ENCODE assay signal across 9 mouse cellular contexts in the genomic region with DNA sequence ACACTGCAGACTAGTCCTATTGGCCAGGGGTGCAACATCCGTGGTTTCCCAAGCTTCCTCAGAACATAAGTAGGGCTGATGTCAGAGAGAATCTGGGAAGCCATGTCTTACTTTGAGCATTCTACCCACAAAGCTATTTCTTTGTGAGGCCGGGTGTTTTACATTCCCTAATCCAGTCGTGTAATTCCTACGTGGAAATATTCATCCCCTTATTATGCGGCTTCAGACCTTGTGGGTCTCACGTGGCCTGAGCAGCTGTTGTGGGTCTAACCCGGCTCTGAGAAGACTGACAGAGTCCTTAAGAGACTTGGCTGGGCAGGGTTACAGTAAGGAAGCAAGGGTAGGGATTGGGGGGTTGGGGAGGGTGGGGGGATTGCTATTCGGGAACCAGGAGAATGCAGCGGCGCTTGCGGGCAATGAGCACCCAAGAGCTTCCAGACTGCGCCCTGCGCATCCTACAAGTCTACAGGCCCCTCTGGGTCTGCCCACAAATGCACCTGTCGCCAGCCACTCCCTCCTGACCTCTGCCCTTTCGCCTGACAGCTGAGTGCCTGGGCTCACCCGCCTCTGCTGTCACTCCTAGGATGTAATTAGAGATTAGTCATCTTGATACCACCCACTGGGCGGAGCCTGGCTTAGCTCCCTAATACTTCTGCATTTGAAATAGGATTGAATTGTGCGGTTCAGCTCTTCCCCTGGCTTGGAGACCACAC. TPM values are rescaled to one million over a fixed set of nuclear protein-coding genes. Genes with fewer than 3 reads are reported as not detected.
DNase-seq lines count a peak whose midpoint lies in the region; ATAC-seq and TF ChIP-seq lines count a peak whose summit lies in the region.
"Had no signal": no experiment of that assay in that cellular context is flagged by ENCODE, and none has a peak within 500 bp of the region (broad histone marks: within the 10 kb centered on the region; RNA-seq: fewer than 3 reads in every experiment).

No protein-coding gene starts in this region.

- peaks cover 14% of the 10 kb centered on the region for H3K4me1 ChIP-seq in forebrain, embryonic 10.5 days
- H3K4me1 ChIP-seq in intestine, postnatal 0 days (replicated peaks; ENCODE audit: control insufficient read depth, insufficient read depth, low read length) = no peaks in the 10 kb centered on the region
- peaks cover 10% of the 10 kb centered on the region for H3K4me1 ChIP-seq in neural tube, embryonic 13.5 days (replicated peaks)

- no peak overlapping the region for H3K27ac ChIP-seq in forebrain, embryonic 10.5 days
- H3K27ac ChIP-seq in intestine, postnatal 0 days (ENCODE audit: low read depth, low read length) = no peak overlapping the region
- no peak overlapping the region for H3K27ac ChIP-seq in neural tube, embryonic 13.5 days (replicated peaks)

- H3K9me3 ChIP-seq in forebrain, embryonic 10.5 days = peaks cover 6% of the 10 kb centered on the region; the same call in 1 of the 2 replicates
- no peaks in the 10 kb centered on the region for H3K9me3 ChIP-seq in intestine, postnatal 0 days (ENCODE audit: control insufficient read depth)
- H3K9me3 ChIP-seq in neural tube, embryonic 13.5 days = 0 out of 2 replicates have a peak, but pooled peaks cover 3% of the 10 kb centered on the region

- no peak for TF ChIP-seq CTCF in intestine, postnatal 0 days (IDR thresholded peaks at IDR 0.05; ENCODE audit: low read depth)

- H3K27me3 ChIP-seq in forebrain, embryonic 10.5 days (ENCODE audit: poor library complexity, severe bottlenecking) = peaks cover 17% of the 10 kb centered on the region; the same call in 1 of the 2 replicates
- no peaks in the 10 kb centered on the region for H3K27me3 ChIP-seq in intestine, postnatal 0 days (replicated peaks; ENCODE audit: control insufficient read depth, insufficient read depth, low read length)
- no peaks in the 10 kb centered on the region for H3K27me3 ChIP-seq in neural tube, embryonic 13.5 days

- peak overlapping the region; percentile 51 for H3K4me2 ChIP-seq in intestine, postnatal 0 days (replicated peaks; ENCODE audit: low read depth)
- peak overlapping the region; percentile 40 for H3K4me2 ChIP-seq in neural tube, embryonic 13.5 days

- peak overlapping the region; percentile 29 for H3K4me3 ChIP-seq in forebrain, embryonic 10.5 days
- peak overlapping the region; percentile 13; the same call in 1 of the 2 replicates for H3K4me3 ChIP-seq in intestine, postnatal 0 days (ENCODE audit: low read depth, low read length)
- H3K4me3 ChIP-seq in neural tube, embryonic 13.5 days = no peak overlapping the region

- H3K36me3 ChIP-seq in forebrain, embryonic 10.5 days (replicated peaks) = no peaks in the 10 kb centered on the region
- H3K36me3 ChIP-seq in intestine, postnatal 0 days (ENCODE audit: control insufficient read depth, insufficient read depth) = no peaks in the 10 kb centered on the region
- no peaks in the 10 kb centered on the region for H3K36me3 ChIP-seq in neural tube, embryonic 13.5 days

- DNase-seq in right cerebral cortex, adult 2 months (ENCODE audit: low spot score in 2 of 2) = peak; percentile 26 to 37
- no peak for DNase-seq in right cerebral cortex, postnatal 25 days
- DNase-seq in forebrain, embryonic 10.5 days (ENCODE audit: extremely low spot score, low spot score) = peak; percentile 36
- DNase-seq in layer of hippocampus, postnatal 14 days (ENCODE audit: low spot score in 2 of 2) = no peak
- no peak for DNase-seq in cerebellum, adult 11-12 months

- ATAC-seq in intestine, postnatal 0 days = peak; percentile 88
- ATAC-seq in neural tube, embryonic 13.5 days (ENCODE audit: low read depth) = peak; percentile 59; the same call in 1 of the 2 replicates
- no peak for ATAC-seq in CD4-positive, CD25-positive, alpha-beta regulatory T cell, adult 4 months

- 25% methylated on average over 18 of the region's 18 CpGs for WGBS in forebrain, embryonic 10.5 days
- 33% methylated on average over 18 of the region's 18 CpGs for WGBS in intestine, postnatal 0 days
- WGBS in neural tube, embryonic 13.5 days = 36% methylated on average over 18 of the region's 18 CpGs

- H3K9ac ChIP-seq in intestine, postnatal 0 days (ENCODE audit: low read depth, low read length) = no peak overlapping the region
- 0 out of 2 replicates have a peak overlapping the region, but pooled peaks have one; percentile 1 for H3K9ac ChIP-seq in neural tube, embryonic 13.5 days

RNA-seq across cellular contexts. Expression of gene Dclk1, which starts 15.5 kb away (rescaled TPM):
- 40.3 and 47.6 TPM in 2 replicates for polyA plus RNA-seq in forebrain, embryonic 10.5 days (2016; fragmentation: Nextera tagmentation; extraction: Ambion mirVana)
- polyA plus RNA-seq in intestine, postnatal 0 days (2015; fragmentation: Nextera tagmentation; extraction: Ambion mirVana) = 3.1 and 5.0 TPM in 2 replicates
- 190 and 226 TPM in 2 replicates for polyA plus RNA-seq in neural tube, embryonic 13.5 days (2015; fragmentation: Nextera tagmentation; extraction: Ambion mirVana)
- under 1 TPM; 0.16 to 0.50 TPM for polyA plus RNA-seq in CD4-positive, CD25-positive, alpha-beta regulatory T cell, adult 4 months (2017; shearing (Covaris generic))
- total RNA-seq in layer of hippocampus, postnatal 14 days (2021) = 100 to 1,000 TPM; 580 to 665 TPM

RNA-seq across cellular contexts. Expression of gene Sohlh2, which starts 44.8 kb away (rescaled TPM):
- not detected in 2 replicates for polyA plus RNA-seq in forebrain, embryonic 10.5 days (2016; fragmentation: Nextera tagmentation; extraction: Ambion mirVana)
- not detected in 2 replicates for polyA plus RNA-seq in intestine, postnatal 0 days (2015; fragmentation: Nextera tagmentation; extraction: Ambion mirVana)
- not detected in 2 replicates for polyA plus RNA-seq in neural tube, embryonic 13.5 days (2015; fragmentation: Nextera tagmentation; extraction: Ambion mirVana)
- polyA plus RNA-seq in CD4-positive, CD25-positive, alpha-beta regulatory T cell, adult 4 months (2017; shearing (Covaris generic)) = not detected
- total RNA-seq in layer of hippocampus, postnatal 14 days (2021) = not detected
- total RNA-seq: layer of hippocampus, postnatal 25 days had no signal

Comparison
In these comparisons a context has a peak if more than half of its experiments do, and no peak if none do; other contexts are left out.
1. DNase-seq: peak in right cerebral cortex, adult 2 months (2 of 2) and forebrain, embryonic 10.5 days (single experiment); none in right cerebral cortex, postnatal 25 days (single experiment), layer of hippocampus, postnatal 14 days (0 of 2) and cerebellum, adult 11-12 months (single experiment).